Mouse (Mus musculus): Measurements from ENCODE around the gene Ugp2. TPM values are rescaled to one million over a fixed set of nuclear protein-coding genes. Genes with fewer than 3 reads are reported as not detected.

Gene Ugp2
- polyA plus RNA-seq, 1 experiment from 2014 or later, result 76.4 TPM

DNA sequence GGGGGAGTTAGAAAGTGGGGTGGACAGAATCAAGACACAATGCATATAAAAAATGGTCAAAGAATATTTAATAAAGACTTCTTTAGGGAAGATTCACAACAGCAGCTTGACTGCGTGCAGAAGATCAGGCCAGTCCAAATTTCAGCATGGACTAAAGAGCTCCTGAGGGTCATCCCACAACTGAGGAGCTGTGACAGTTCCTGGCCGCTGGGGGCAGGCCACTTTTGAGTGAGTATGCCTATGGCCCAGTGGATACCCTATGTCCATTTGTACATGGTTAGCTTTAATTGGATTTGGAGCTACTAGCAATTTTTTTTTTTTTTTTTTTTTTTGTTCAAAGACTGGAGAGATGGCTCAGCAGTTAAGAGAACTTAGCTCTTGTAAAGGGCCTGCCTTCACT, 44.2 kb downstream of the Ugp2 start:
- DNase-seq (ENCODE audit: low spot score) (no peak), ATAC-seq (no peak)
- Histone ChIP-seq H3K9me3 (ENCODE audit: low read length) (no peaks in the 10 kb centered on the region), H3K4me2 (replicated peaks; ENCODE audit: low read depth, low read length) (no peak overlapping the region), H3K9ac (replicated peaks; ENCODE audit: low read depth) (no peak overlapping the region), H3K4me3 (ENCODE audit: low read depth, low read length) (no peak overlapping the region), H3K27me3 (replicated peaks; ENCODE audit: insufficient read depth, low read length) (no peaks in the 10 kb centered on the region), H3K27ac (ENCODE audit: low read length) (no peak overlapping the region), H3K4me1 (ENCODE audit: insufficient read depth, low read depth, low read length) (no peaks in the 10 kb centered on the region), H3K36me3 (ENCODE audit: insufficient read depth, low read length) (peaks cover 22% of the 10 kb centered on the region)
- 73% methylated on average over 2 of the region's 2 CpGs for WGBS
- no peak for TF ChIP-seq EP300 (IDR thresholded peaks at IDR 0.05)
- peak; percentile 52 for TF ChIP-seq CTCF (IDR thresholded peaks at IDR 0.05)

DNA sequence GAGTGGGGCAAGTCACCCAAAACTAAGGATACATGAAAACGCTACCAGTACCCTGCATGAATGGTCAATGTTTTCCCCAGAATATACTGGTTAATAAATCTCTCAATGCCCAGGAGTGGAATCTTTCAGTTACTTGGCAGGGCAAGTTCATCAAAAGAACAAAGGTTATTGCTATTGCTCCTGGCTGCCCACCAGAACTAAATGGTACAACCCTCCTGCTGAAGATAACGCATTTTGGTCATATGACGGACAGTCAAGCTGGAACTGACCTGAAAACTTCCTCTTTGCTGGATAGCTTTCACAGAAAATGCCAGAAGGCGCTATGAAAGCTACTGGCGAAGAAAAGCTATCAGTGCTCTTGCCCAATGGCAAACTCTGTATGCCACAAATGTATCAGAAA, 45.2 kb downstream of the Ugp2 start:
- no peaks in the 10 kb centered on the region for H3K9me3 ChIP-seq (ENCODE audit: low read length)
- H3K4me1 ChIP-seq (ENCODE audit: insufficient read depth, low read depth, low read length), result no peaks in the 10 kb centered on the region
- no peak overlapping the region for H3K9ac ChIP-seq (replicated peaks; ENCODE audit: low read depth)
- 97% methylated on average over 5 of the region's 5 CpGs for WGBS
- H3K4me3 ChIP-seq (ENCODE audit: low read depth, low read length), result no peak overlapping the region
- H3K4me2 ChIP-seq (replicated peaks; ENCODE audit: low read depth, low read length), result no peak overlapping the region
- TF ChIP-seq CTCF (IDR thresholded peaks at IDR 0.05) (no peak), EP300 (IDR thresholded peaks at IDR 0.05) (no peak)
- peaks cover 22% of the 10 kb centered on the region for H3K36me3 ChIP-seq (ENCODE audit: insufficient read depth, low read length)
- H3K27ac ChIP-seq (ENCODE audit: low read length), result no peak overlapping the region
- H3K27me3 ChIP-seq (replicated peaks; ENCODE audit: insufficient read depth, low read length), result no peaks in the 10 kb centered on the region
- ATAC-seq (no peak), DNase-seq (ENCODE audit: low spot score) (no peak)

GRCm38 (mm10) chr11:21322349-21322748, 48.7 kb downstream of the Ugp2 start:
- peak; percentile 27; the same call in 1 of the 2 replicates for TF ChIP-seq CTCF (IDR thresholded peaks at IDR 0.05)
- no peak for TF ChIP-seq EP300 (IDR thresholded peaks at IDR 0.05)
- H3K36me3 ChIP-seq (ENCODE audit: insufficient read depth, low read length), result peaks cover 7% of the 10 kb centered on the region; the same call in 1 of the 2 replicates
- H3K27ac ChIP-seq (ENCODE audit: low read length), result no peak overlapping the region
- H3K4me3 ChIP-seq (ENCODE audit: low read depth, low read length), result no peak overlapping the region
- H3K4me1 ChIP-seq (ENCODE audit: insufficient read depth, low read depth, low read length), result 0 out of 2 replicates have a peak, but pooled peaks cover 5% of the 10 kb centered on the region
- H3K27me3 ChIP-seq (replicated peaks; ENCODE audit: insufficient read depth, low read length), result no peaks in the 10 kb centered on the region
- DNase-seq (ENCODE audit: low spot score), result no peak
- peak; percentile 28; the same call in 1 of the 2 replicates for ATAC-seq
- H3K9me3 ChIP-seq (ENCODE audit: low read length), result no peaks in the 10 kb centered on the region
- H3K9ac ChIP-seq (replicated peaks; ENCODE audit: low read depth), result no peak overlapping the region
- WGBS, result 67% methylated on average over 3 of the region's 3 CpGs
- no peak overlapping the region for H3K4me2 ChIP-seq (replicated peaks; ENCODE audit: low read depth, low read length)

DNA sequence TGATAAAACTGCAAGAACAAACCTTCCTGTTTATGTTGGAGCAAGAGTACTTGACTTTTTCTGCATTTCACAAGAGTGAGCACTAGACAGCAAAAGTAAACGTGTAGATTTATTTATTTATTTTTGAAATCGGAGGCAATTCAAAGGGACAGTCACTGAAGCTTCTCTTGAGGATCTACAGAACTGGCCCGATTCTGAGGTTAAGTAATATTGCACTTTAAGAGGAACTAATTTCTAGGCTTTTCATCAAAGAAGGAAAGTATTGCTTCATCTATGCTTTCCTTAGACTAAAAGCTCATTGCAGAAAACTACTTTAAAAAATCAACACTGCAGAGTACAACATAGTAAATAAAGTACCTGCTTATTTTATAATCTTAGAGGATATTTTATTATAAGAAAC, 49.4 kb downstream of the Ugp2 start:
- Histone ChIP-seq H3K4me1 (ENCODE audit: insufficient read depth, low read depth, low read length) (0 out of 2 replicates have a peak, but pooled peaks cover 5% of the 10 kb centered on the region), H3K4me3 (ENCODE audit: low read depth, low read length) (no peak overlapping the region), H3K9me3 (ENCODE audit: low read length) (no peaks in the 10 kb centered on the region), H3K4me2 (replicated peaks; ENCODE audit: low read depth, low read length) (no peak overlapping the region), H3K9ac (replicated peaks; ENCODE audit: low read depth) (no peak overlapping the region), H3K27ac (ENCODE audit: low read length) (no peak overlapping the region), H3K27me3 (replicated peaks; ENCODE audit: insufficient read depth, low read length) (no peaks in the 10 kb centered on the region), H3K36me3 (ENCODE audit: insufficient read depth, low read length) (peaks cover 7% of the 10 kb centered on the region; the same call in 1 of the 2 replicates)
- TF ChIP-seq CTCF (IDR thresholded peaks at IDR 0.05) (no peak), EP300 (IDR thresholded peaks at IDR 0.05) (no peak)
- DNase-seq (ENCODE audit: low spot score) (peak; percentile 46), ATAC-seq (peak; percentile 23; the same call in 1 of the 2 replicates)
- 11% methylated on average over 3 of the region's 3 CpGs for WGBS

DNA sequence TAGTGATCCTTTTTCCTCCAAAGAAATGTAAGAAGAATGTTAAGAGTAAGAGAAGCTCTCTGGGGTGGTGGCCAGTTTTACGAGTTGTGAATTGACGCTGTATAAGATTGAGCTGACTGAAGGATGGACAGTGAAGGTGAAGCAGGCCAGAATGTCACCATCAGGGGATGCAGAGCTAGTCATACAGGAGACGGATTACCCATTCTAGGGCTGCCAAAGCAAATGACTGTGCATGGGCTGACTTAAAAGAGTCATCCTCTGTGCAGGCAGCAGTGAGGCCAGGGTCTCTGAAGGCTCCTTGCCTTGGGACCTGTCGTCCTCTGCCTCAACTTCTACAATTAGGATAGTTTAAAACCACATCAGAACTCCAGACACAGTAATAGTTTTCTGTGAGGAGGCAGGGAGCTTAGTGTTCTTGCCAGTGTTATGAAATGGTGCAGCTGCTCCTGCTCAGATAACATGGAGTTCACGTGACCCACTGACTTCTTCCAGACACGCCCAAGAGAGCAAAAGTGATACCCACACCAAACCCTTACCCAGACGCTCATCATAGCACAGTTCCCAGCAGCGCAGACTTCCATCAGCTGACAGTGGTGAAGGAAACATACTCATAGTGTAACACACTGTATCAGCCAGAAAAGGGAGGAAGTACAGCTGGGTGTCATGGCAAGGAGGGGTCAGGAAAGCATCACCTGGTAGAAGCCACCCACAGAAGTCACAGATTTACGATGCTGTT, 56.9 kb downstream of the Ugp2 start:
- WGBS, result 71% methylated on average over 9 of the region's 9 CpGs
- TF ChIP-seq CTCF (IDR thresholded peaks at IDR 0.05), result no peak
- no peak for TF ChIP-seq EP300 (IDR thresholded peaks at IDR 0.05)
- no peak for ATAC-seq

DNA sequence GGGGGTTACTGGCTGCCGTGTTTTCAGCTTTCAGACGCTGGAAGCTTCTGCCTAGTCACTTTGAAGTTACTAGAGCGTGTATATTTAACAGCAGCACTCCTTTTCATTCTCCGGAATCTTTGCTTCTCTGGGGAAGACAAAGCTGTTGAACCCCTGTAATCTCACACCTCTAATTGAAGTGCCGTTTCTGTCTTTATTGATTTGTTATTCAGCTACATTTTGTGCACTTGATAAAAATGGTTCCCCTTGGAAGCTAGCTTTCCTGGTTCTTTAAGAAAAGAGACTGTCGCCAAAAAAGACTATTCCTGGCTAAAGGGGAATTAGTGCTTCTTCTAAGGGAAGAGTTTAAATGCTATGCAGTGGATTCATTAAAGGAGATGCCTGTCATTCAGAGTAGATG, 61.5 kb downstream of the Ugp2 start:
- Histone ChIP-seq H3K36me3 (ENCODE audit: insufficient read depth, low read length) (peaks cover 7% of the 10 kb centered on the region; the same call in 1 of the 2 replicates), H3K4me3 (ENCODE audit: low read depth, low read length) (no peak overlapping the region), H3K9me3 (ENCODE audit: low read length) (no peaks in the 10 kb centered on the region), H3K4me2 (replicated peaks; ENCODE audit: low read depth, low read length) (no peak overlapping the region), H3K27me3 (replicated peaks; ENCODE audit: insufficient read depth, low read length) (no peaks in the 10 kb centered on the region), H3K27ac (ENCODE audit: low read length) (no peak overlapping the region), H3K9ac (replicated peaks; ENCODE audit: low read depth) (no peak overlapping the region), H3K4me1 (ENCODE audit: insufficient read depth, low read depth, low read length) (no peaks in the 10 kb centered on the region)
- no peak for DNase-seq (ENCODE audit: low spot score)
- WGBS, result 59% methylated on average over 6 of the region's 6 CpGs
- TF ChIP-seq EP300 (IDR thresholded peaks at IDR 0.05) (no peak), CTCF (IDR thresholded peaks at IDR 0.05) (no peak)
- no peak for ATAC-seq

More for the DNA sequence above, 56.9 kb downstream of the Ugp2 start:
- Histone ChIP-seq H3K4me3 (ENCODE audit: low read depth, low read length) (no peak overlapping the region), H3K27me3 (replicated peaks; ENCODE audit: insufficient read depth, low read length) (no peaks in the 10 kb centered on the region), H3K9ac (replicated peaks; ENCODE audit: low read depth) (no peak overlapping the region), H3K27ac (ENCODE audit: low read length) (no peak overlapping the region), H3K9me3 (ENCODE audit: low read length) (no peaks in the 10 kb centered on the region), H3K36me3 (ENCODE audit: insufficient read depth, low read length) (peaks cover 12% of the 10 kb centered on the region), H3K4me1 (ENCODE audit: insufficient read depth, low read depth, low read length) (0 out of 2 replicates have a peak, but pooled peaks cover 3% of the 10 kb centered on the region), H3K4me2 (replicated peaks; ENCODE audit: low read depth, low read length) (no peak overlapping the region)
- DNase-seq (ENCODE audit: low spot score), result no peak

Data from lung, postnatal 0 days (tissue).